Mouse (Mus musculus): ENCODE results near the gene Parp8.

DNA sequence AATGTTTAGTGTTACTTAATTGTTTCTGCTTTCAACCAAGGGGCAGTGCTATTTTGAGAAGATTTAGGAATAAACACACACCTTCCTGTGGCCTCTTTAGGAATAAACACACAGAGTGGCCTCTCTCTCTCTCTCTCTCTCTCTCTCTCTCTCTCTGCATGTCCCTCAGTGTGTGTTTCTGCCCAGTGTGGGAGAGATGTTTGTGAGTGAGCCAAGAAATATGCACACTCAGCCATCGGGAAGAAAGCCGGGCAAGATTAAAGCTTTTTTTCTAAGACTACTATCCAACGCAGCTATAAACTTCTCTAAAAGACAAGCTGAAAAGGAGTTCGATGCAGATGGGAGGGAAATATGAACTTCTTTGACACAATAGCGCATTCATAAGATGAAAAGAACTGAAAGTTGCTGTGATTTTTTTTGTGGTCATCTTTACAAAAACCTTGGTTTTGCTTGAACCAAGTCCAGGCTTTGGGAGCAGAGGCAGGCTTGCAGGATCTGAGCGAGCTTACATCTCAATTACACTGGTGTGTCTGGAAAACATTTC lies 107.9 kb downstream of the Parp8 start:
- TF ChIP-seq CTCF (IDR thresholded peaks at IDR 0.05; ENCODE audit: borderline replicate concordance, extremely low read depth, insufficient read depth, insufficient read length), result no peak
- TF ChIP-seq POLR2A (IDR thresholded peaks at IDR 0.05; ENCODE audit: borderline replicate concordance, extremely low read depth, insufficient read depth, insufficient read length, poor library complexity, severe bottlenecking), result no peak
